Mouse (Mus musculus): ENCODE results near the gene Mctp2. TPM values are rescaled to one million over a fixed set of nuclear protein-coding genes. Genes with fewer than 3 reads are reported as not detected.

The Mctp2 gene
- polyA plus RNA-seq, 1 experiment from 2014 or later = 0.70 TPM

DNA sequence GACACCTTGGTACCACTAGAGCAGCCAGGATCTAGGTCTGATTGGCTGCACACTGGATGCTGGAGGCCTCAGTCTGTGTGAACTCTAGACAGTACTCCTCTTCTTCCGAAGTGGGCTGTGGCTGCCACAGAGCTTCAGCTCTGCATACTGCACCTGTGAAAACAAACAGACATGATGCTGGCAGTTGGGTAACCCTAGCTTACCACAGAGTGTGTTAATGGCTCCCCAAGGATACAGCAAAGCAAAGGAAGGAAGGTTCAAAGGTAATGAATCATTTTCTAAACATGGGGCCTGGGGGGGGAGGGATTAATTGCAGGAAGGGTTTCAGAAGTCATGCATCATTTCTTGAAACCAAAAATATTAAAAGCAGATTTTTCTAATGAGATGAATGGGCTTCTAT is 225.7 kb downstream of the Mctp2 start:
- Histone ChIP-seq H3K9ac (no peak overlapping the region), H3K9me3 (replicated peaks) (no peaks in the 10 kb centered on the region), H3K27me3 (replicated peaks) (no peaks in the 10 kb centered on the region), H3K4me1 (replicated peaks) (no peaks in the 10 kb centered on the region), H3K4me3 (no peak overlapping the region), H3K27ac (ENCODE audit: poor library complexity, severe bottlenecking) (no peak overlapping the region), H3K4me2 (no peak overlapping the region), H3K36me3 (no peaks in the 10 kb centered on the region)
- ATAC-seq (ENCODE audit: insufficient number of reproducible peaks, low FRiP score) = no peak
- 59% methylated on average over 1 of the region's 1 CpGs for WGBS

GRCm38 (mm10) chr7:72078896-72079295 is 227.5 kb downstream of the Mctp2 start:
- WGBS = 66% methylated on average over 5 of the region's 5 CpGs
- Histone ChIP-seq H3K27me3 (replicated peaks) (no peaks in the 10 kb centered on the region), H3K36me3 (no peaks in the 10 kb centered on the region), H3K4me1 (replicated peaks) (no peaks in the 10 kb centered on the region), H3K27ac (ENCODE audit: poor library complexity, severe bottlenecking) (no peak overlapping the region), H3K4me3 (no peak overlapping the region), H3K4me2 (no peak overlapping the region), H3K9me3 (replicated peaks) (no peaks in the 10 kb centered on the region), H3K9ac (no peak overlapping the region)
- no peak for ATAC-seq (ENCODE audit: insufficient number of reproducible peaks, low FRiP score)

- Histone ChIP-seq H3K9me3 (replicated peaks) (no peaks in the 10 kb centered on the region), H3K27ac (ENCODE audit: poor library complexity, severe bottlenecking) (no peak overlapping the region), H3K4me1 (replicated peaks) (no peaks in the 10 kb centered on the region), H3K9ac (no peak overlapping the region), H3K4me2 (no peak overlapping the region), H3K4me3 (no peak overlapping the region), H3K36me3 (no peaks in the 10 kb centered on the region), H3K27me3 (replicated peaks) (no peaks in the 10 kb centered on the region)
- no peak for ATAC-seq (ENCODE audit: insufficient number of reproducible peaks, low FRiP score)
- whole genome bisulfite sequencing = 79% methylated on average over 13 of the region's 13 CpGs
These were observed 234.8 kb downstream of the Mctp2 start for GRCm38 (mm10) chr7:72071418-72072184.

DNA sequence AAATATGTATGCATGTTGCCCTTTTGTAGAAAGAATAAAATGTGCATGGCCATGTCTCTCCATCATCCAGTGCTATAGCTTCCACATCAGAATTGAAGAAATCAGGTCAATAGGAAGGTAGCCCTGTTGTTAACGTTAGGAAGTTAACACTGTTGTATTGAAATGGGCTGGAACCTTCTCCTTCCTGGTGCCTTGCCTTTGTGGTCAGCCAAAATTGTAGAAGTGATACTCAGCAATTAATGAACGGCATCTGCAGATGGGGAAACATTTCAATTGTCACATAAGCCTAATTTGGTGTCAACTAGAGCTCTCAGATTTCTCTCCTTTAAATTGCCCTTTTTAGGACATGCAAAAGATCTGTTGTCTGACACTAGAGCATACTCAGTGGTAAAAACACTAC is 238.0 kb downstream of the Mctp2 start:
- Histone ChIP-seq H3K4me2 (no peak overlapping the region), H3K9ac (no peak overlapping the region), H3K4me1 (replicated peaks) (no peaks in the 10 kb centered on the region), H3K27ac (ENCODE audit: poor library complexity, severe bottlenecking) (no peak overlapping the region), H3K9me3 (replicated peaks) (no peaks in the 10 kb centered on the region), H3K27me3 (replicated peaks) (no peaks in the 10 kb centered on the region), H3K36me3 (no peaks in the 10 kb centered on the region), H3K4me3 (no peak overlapping the region)
- no peak for ATAC-seq (ENCODE audit: insufficient number of reproducible peaks, low FRiP score)
- 65% methylated on average over 2 of the region's 2 CpGs for WGBS

DNA sequence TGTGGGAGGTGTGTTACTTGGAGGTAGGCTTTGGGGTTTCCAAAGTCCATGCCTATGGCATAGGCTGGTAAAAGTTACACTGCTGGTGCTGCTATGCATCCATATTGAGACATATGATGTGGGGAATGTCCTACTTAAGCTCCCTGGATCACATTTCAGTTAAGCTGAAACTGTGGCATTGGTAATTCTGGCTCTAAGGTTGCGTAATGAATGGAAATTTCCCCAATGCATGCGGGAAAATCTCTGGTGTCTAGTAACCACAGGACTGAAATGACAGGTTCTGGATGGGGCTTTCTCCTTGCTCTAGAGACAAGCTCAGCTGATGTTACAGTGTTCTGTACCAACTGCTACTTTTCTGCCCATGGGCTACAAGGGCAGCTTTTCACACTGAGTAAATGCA is 240.1 kb downstream of the Mctp2 start:
- no peak overlapping the region for H3K27ac ChIP-seq (ENCODE audit: poor library complexity, severe bottlenecking)
- no peaks in the 10 kb centered on the region for H3K9me3 ChIP-seq (replicated peaks)
- H3K4me3 ChIP-seq = no peak overlapping the region
- no peak overlapping the region for H3K9ac ChIP-seq
- 87% methylated on average over 2 of the region's 2 CpGs for WGBS
- no peaks in the 10 kb centered on the region for H3K36me3 ChIP-seq
- ATAC-seq (ENCODE audit: insufficient number of reproducible peaks, low FRiP score) = no peak
- H3K4me2 ChIP-seq = no peak overlapping the region
- no peaks in the 10 kb centered on the region for H3K27me3 ChIP-seq (replicated peaks)
- no peaks in the 10 kb centered on the region for H3K4me1 ChIP-seq (replicated peaks)

DNA sequence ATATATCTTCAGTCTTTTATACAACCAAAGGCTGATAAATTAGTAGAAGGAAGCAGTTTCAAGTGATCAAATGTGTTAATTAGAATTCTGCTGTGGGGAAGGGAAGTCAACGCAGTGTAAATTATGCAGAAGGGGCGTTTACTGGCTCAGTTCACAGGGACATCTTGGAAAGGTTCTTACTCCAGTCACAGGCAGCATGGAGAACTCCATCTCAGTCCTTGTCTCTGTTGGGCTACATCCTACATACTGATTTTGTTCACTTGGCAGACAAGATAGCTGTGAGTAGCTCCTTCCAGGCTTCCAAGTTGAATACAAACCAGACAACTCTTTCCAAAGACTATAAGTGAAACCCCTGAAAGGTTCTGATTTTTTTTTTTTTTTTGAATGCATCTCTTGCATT is 254.6 kb downstream of the Mctp2 start:
- H3K4me1 ChIP-seq (replicated peaks) = no peaks in the 10 kb centered on the region
- no peak overlapping the region for H3K9ac ChIP-seq
- H3K9me3 ChIP-seq (replicated peaks) = no peaks in the 10 kb centered on the region
- 70% methylated on average over 2 of the region's 2 CpGs for WGBS
- H3K4me2 ChIP-seq = no peak overlapping the region
- H3K27ac ChIP-seq (ENCODE audit: poor library complexity, severe bottlenecking) = no peak overlapping the region
- no peaks in the 10 kb centered on the region for H3K27me3 ChIP-seq (replicated peaks)
- H3K36me3 ChIP-seq = no peaks in the 10 kb centered on the region
- H3K4me3 ChIP-seq = no peak overlapping the region
- no peak for ATAC-seq (ENCODE audit: insufficient number of reproducible peaks, low FRiP score)

DNA sequence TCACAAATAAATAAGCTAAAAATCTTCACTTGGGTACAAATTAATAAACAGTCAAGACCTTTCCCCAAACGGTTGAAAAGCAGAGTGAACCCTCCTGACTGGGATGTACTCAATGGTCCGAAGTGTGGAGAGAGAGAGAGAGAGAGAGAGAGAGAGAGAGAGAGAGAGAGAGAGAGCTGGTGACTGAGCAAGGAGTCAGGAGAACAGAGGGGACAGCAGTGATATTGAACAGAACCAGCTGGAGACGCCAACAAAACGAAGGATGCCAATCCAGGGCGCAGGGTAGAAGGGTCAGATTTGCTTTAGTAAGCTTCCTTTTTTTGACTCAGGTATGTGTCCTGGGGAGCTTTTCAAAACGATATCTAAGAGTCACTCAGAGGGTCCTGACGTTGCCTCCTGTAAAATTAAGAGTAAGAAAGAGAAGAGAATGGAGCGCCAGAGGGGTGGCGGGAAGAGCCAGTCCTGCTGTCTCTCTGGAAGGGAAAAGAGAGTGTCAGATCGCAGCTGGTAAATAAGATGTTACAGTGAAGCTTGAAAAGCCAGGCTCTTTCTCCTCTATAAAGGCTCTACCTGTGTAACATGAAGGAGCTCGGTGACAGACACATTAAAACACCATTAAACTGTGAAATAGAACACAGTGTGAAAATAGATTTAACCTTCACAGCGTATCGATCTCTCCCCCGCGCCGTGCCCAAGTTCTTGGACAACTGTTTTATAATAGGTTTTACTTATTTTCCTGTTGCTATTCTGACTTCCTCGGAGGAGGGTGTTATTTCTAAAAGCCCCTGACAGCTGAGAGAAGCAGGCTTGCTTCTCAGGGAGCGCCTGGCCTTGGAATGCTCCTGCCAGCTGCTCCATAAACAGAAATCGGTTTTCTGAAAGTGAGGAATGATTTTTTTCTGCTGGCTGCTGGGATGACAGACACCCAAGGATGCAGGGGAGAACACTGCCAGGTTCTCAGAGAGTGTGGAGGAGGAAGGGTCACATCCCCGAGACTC is 258.5 kb downstream of the Mctp2 start:
- no peaks in the 10 kb centered on the region for H3K27me3 ChIP-seq (replicated peaks)
- no peak overlapping the region for H3K9ac ChIP-seq
- no peak for ATAC-seq (ENCODE audit: insufficient number of reproducible peaks, low FRiP score)
- no peak overlapping the region for H3K4me2 ChIP-seq
- WGBS = 60% methylated on average over 20 of the region's 20 CpGs
- no peaks in the 10 kb centered on the region for H3K4me1 ChIP-seq (replicated peaks)
- H3K36me3 ChIP-seq = no peaks in the 10 kb centered on the region
- no peak overlapping the region for H3K4me3 ChIP-seq
- H3K9me3 ChIP-seq (replicated peaks) = no peaks in the 10 kb centered on the region
- no peak overlapping the region for H3K27ac ChIP-seq (ENCODE audit: poor library complexity, severe bottlenecking)

All from heart, embryonic 12.5 days (tissue).